Mouse (Mus musculus) embryo, embryonic 11.5 days (tissue): ENCODE results near the gene Ttll10.

ENCODE experiments used
- DNase-seq: peaks from one replicate; pipeline ENCODE4 v3.0.0-alpha.2; 2012; ENCODE audit warnings: low read depth, low spot score

The Ttll10 gene

GRCm38 (mm10) chr4:156059261-156059660 lies at the start of gene Ttll10:
Ttll10 (minus strand) TSS chr4:156059414.
- no peak for DNase-seq

DNA sequence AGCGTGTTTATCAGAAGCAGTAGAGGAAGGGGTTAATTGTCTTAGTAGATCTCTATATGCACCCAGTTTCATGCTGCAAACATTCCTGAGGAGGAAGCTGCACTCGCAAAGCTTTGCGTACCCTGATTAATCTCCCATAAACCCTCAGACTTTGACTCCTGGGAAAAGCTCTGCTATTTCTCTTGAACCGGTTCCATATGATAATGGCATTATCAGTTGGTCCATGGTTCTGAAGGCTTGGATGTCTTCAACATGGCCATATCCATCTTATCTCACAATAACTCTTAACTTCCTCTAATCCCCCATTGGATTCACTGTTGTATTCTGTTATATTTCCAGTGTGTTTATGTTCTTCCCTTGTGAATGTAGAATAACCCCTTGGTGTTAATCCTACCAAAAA lies 44.1 kb upstream of the Ttll10 start:
- no peak for DNase-seq

DNA sequence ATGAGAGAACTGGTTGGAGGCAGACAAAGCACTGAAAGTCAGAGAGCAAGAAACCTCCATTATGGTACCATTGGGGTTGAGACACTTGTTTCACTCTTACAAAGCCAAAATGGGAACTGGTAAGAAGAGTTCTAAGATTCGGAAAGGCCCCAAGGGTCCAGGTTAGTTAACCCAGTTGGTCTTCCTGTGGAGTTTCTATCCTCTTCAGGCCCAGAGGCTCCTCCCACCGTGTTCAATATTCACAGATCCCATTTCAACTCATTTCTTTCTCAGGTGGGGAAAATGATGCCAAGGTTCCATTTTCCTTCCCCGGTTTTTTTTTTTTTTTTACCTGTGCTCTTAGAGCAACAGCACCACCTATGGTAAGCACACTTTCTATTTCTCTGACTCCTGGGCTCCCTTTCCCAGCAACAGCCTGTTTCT lies 42.3 kb upstream of the Ttll10 start:
- DNase-seq = no peak

DNA sequence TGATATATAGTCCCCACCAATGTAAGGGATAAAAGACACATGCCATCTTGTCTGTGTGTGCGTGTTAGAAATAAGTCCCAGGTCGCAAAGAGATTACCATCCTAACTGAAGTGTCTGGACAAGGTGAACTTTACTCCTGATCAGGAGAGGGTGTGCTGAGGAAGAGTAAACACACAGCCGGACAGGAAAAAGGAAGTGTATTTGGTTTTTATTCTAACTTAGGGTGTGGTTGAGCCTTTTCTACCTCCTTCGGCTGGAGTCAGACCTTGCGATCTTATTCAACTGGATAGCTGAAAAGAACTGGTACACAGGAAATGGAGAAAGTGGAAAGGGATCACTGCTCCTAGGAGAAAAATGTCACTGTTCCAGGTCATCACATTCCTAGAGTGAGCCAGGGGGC lies 41.3 kb upstream of the Ttll10 start:
- DNase-seq = no peak

DNA sequence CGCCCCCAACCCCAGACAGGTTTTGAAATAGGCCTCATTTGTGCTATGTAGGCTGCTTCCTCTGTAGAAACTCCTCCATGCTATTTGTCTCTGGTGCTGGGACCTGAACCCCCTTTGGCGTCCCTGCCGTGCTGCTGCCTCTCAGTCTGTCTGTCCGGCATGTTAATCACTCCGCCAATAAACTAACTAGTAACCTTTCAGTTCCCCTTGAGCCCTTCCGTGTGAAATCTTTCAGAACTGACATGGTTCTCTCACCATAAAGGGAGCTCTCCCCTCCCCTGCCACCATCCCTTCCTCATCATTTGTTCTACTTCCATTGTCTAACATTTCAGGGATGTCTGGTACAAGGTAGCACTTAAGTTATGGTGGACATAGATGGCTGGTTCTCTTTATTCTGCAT lies 40.2 kb upstream of the Ttll10 start:
- no peak for DNase-seq

GRCm38 (mm10) chr4:156097770-156098366 lies 38.7 kb upstream of the Ttll10 start:
- DNase-seq = no peak

DNA sequence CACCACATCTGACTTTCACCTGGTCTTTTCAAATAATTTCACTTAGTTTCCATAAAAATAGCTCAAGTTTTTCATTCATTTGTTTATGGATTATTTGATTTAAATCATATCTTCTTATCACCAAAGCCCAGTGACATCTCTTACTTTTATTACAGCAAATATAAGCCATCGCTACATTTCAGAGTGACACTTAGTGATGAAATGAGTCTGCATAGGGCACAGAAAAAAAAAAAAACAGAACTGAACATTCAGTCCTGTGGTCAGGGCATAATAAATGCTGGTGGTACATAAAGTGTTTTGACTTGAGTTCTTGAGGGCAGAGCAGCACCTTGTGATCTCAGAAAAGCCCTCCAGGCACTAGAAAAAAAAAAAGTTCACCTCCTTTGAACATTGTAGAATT lies 37.0 kb upstream of the Ttll10 start:
- no peak for DNase-seq

DNA sequence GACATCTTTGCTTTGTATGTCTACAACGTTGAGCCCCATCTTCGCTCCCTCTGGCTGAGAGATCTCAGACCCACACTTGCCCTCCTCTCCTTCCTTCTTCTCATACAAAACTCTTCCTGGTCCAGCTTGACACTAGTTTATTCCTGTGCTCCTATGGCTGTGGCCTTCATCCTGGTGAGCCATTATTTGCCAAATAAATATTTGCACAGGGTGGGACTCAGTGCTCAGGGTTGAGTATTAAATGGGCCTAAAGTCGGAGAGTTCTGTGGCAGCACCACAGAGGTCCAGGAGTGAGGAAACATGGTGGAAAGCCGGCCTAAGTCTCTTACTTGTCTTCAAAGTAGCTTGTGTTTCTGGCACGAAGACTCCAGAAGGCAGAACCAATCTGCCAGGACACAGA lies 34.5 kb upstream of the Ttll10 start:
- DNase-seq = no peak

- no peak for DNase-seq
Observed at GRCm38 (mm10) chr4:156092765-156093164, 33.6 kb upstream of the Ttll10 start.

GRCm38 (mm10) chr4:156091236-156091635 lies 32.0 kb upstream of the Ttll10 start:
- DNase-seq = no peak

GRCm38 (mm10) chr4:156087398-156088087 lies 28.3 kb upstream of the Ttll10 start:
- no peak for DNase-seq

GRCm38 (mm10) chr4:156085256-156085655 lies 26.0 kb upstream of the Ttll10 start:
- no peak for DNase-seq

DNA sequence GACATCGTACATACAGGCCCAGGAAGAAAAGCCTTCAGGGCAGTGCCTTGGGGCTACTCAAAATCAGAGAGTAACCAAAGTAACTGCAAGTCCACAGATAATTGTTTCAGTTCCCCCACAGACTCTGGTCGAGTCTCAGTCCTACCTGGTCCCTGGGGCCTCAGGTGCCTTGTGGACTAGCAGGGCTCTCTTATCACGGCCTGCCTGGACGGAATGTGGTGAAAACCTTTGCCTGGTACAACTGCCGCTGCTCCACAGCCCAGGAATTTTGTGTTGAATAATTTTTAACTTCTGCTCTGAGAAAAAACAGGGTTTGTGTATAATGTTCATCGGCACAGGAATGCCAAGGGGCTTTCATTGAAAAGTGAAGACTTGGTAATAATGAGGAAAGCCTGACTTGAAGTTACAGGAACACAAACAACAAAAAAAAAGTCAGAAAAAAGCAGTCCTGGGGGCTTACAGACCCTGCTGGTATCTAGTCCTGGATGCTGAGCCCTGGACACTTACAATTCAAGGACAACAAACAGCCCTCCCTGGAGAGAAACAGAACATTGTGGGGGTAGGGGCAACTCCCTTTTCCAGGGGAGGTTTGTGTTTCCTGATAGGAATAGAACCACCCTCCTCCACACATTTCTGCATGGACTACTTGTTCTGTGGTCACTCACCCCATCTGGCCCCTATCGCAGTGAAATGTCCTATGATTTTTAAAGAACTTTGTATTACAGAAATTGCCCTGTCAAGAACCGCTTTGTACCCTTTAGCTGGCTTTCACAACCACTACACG lies 25.1 kb upstream of the Ttll10 start:
- DNase-seq = no peak

- no peak for DNase-seq
Observed at GRCm38 (mm10) chr4:156083348-156083747, 24.1 kb upstream of the Ttll10 start.

DNA sequence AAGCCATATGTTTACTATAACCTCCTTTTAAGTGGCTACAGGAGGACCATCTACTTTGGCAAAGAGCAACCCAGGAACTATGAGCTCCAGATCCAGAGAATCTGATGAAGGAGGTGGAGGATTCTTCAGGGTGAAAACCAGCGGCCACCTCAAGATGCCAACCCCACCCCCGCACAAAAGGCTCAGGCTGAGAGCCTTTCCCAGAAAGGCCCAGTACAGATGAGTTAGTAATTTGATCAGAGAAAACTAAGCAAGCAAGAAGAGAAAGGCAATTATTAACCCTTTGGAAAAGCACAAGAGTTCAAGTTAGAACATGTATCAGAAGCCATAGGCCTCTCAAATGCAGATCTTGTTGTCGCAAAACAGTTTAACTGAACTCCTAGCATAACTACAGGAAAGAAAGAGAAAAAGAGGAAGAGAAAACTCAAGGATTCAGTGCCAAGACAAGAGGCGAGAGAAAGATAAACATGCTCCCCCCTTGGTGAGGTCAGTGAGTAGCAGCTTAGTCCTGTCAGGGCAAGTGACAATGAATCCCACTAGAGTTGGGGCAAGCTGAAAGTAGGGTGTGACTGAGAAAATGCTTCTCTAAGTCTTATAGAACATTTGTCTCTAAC lies 23.5 kb upstream of the Ttll10 start:
- DNase-seq = no peak

GRCm38 (mm10) chr4:156077499-156078301 lies 18.5 kb upstream of the Ttll10 start:
- DNase-seq = peak; percentile 22

GRCm38 (mm10) chr4:156076911-156077382 lies 17.7 kb upstream of the Ttll10 start:
- no peak for DNase-seq

- no peak for DNase-seq
Observed at GRCm38 (mm10) chr4:156070716-156071115, 11.5 kb upstream of the Ttll10 start.

DNA sequence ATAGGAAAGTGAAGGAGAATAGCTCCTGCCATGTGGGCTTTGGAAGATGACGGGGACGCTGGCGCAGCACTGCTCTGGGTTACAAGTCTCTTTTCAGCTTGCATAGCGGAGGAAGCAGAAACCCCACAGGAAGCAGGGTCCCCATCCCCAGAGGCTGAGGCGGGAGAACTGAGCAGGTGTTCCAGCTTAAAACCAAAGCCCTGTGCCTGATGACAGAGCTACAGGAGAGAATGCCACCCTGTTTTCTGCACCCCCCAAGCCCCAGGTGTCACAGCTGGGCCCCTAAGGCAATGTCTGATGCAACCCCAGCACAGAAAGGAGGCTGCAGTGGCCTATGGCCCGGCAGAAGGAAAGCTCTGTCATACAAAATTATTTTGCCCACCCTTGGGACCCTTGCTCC lies 11.1 kb upstream of the Ttll10 start:
- no peak for DNase-seq

- no peak for DNase-seq
Observed at GRCm38 (mm10) chr4:156069701-156070100, 10.5 kb upstream of the Ttll10 start.

DNA sequence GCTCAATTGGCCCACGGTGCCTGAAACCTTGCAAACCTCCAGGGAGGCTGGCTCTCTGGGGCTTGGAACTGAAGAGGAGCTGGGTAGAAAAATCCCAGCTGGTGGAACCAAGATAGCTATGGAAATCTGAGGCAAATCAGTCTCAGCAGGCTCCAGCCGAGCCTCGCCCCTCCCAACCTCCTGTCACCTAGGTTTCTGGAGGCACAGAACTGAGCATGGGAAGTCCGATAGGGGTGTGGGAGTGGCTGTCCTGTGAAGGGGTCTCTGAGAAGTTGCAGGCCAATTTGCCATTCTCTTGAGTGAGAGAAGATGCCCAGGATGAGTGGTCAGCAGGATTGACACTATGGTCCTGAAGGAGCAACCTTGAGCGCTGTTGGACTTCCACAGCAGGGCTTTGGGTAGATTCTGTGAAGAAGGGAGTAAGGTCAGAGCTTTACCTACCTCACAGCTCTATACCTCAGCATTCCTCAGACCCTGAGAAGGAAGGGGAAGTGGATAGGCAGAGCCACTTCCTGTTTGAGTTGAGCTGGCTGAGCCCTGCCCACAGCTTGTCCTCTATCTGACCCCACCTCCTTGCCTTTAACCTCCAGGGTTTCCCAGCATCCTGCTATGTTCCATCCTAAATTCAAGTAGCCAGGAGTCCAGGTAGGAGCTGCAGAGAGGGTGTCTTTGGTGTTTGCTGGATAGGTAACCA lies 8.2 kb upstream of the Ttll10 start:
- no peak for DNase-seq
